In the genomic region with DNA sequence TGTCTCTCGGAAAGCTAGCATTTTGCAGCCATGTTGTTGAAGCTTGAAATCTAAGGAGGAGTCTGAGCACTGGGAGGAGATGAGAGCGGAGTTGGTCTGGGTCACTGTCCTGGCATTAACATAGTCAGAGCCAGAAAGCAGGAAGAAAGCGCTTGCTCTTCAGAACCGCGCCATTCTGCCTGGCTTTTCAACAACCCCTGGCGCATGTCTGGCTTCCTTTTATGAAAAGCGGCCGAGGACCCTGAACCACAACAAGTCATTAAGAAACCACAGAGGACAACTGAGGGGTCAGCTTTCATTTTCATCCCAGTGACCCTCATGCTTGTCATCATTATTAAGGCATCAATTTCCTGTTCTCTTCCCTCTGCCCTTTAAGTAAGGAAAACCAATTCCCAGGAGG, we compare ENCODE assay signal across 9 mouse cellular contexts.
DNase-seq lines count a peak whose midpoint lies in the region; ATAC-seq and TF ChIP-seq lines count a peak whose summit lies in the region.
"Had no signal": no experiment of that assay in that cellular context is flagged by ENCODE, and none has a peak within 500 bp of the region (broad histone marks: within the 10 kb centered on the region; RNA-seq: fewer than 3 reads in every experiment).

No protein-coding gene starts in this region.

- H3K36me3 ChIP-seq in hindbrain, postnatal 0 days (ENCODE audit: insufficient read depth, low read length): no peaks in the 10 kb centered on the region
- no peaks in the 10 kb centered on the region for H3K36me3 ChIP-seq in megakaryocyte, embryonic 14.5 days (replicated peaks; ENCODE audit: low read length)
- H3K36me3 ChIP-seq in thymus, adult 2 months (ENCODE audit: control insufficient read depth, insufficient read depth, low read length): no peaks in the 10 kb centered on the region
- H3K36me3 ChIP-seq: stomach, embryonic 15.5 days had no signal

- no peaks in the 10 kb centered on the region for H3K27me3 ChIP-seq in hindbrain, postnatal 0 days (ENCODE audit: insufficient read depth, low read length)
- H3K27me3 ChIP-seq in megakaryocyte, embryonic 14.5 days (replicated peaks): no peaks in the 10 kb centered on the region
- H3K27me3 ChIP-seq in thymus, adult 2 months (ENCODE audit: control insufficient read depth, insufficient read depth, low read length): no peaks in the 10 kb centered on the region
- H3K27me3 ChIP-seq: stomach, embryonic 15.5 days had no signal

- no peak overlapping the region for H3K9ac ChIP-seq in hindbrain, postnatal 0 days (replicated peaks; ENCODE audit: low read length)
- H3K9ac ChIP-seq: stomach, embryonic 15.5 days had no signal

- H3K9me3 ChIP-seq in hindbrain, postnatal 0 days (ENCODE audit: low read length): no peaks in the 10 kb centered on the region
- H3K9me3 ChIP-seq in megakaryocyte, embryonic 14.5 days: no peaks in the 10 kb centered on the region
- H3K9me3 ChIP-seq: stomach, embryonic 15.5 days had no signal

- peak overlapping the region; percentile 38 for H3K4me2 ChIP-seq in hindbrain, postnatal 0 days (ENCODE audit: low read depth, low read length)
- H3K4me2 ChIP-seq: stomach, embryonic 15.5 days had no signal

- WGBS in hindbrain, postnatal 0 days: 12% methylated on average over 8 of the region's 8 CpGs
- WGBS in thymus, adult 2 months: 12% methylated on average over 8 of the region's 8 CpGs

- DNase-seq in 3T3-L1 (ENCODE audit: low read depth, low spot score): peak; percentile 9
- DNase-seq in embryo, embryonic 10 days (ENCODE audit: low spot score): peak; percentile 72
- DNase-seq in hindbrain, postnatal 0 days (ENCODE audit: low spot score): peak; percentile 23
- no peak for DNase-seq in thymus, adult 2 months
- no peak for DNase-seq in cerebellum, adult 9-10 months
- DNase-seq in frontal cortex, postnatal 36 days (ENCODE audit: low spot score in 2 of 2): no peak
- no peak for DNase-seq in natural killer cell, adult 2 months (ENCODE audit: low spot score in 2 of 2)

- peaks cover 4% of the 10 kb centered on the region; the same call in 1 of the 2 replicates for H3K4me1 ChIP-seq in hindbrain, postnatal 0 days (ENCODE audit: insufficient read depth, low read length)
- H3K4me1 ChIP-seq in megakaryocyte, embryonic 14.5 days: peaks cover 78% of the 10 kb centered on the region
- no peaks in the 10 kb centered on the region for H3K4me1 ChIP-seq in thymus, adult 2 months (replicated peaks; ENCODE audit: control insufficient read depth, insufficient read depth, low read length)
- H3K4me1 ChIP-seq: stomach, embryonic 15.5 days had no signal

- no peak for TF ChIP-seq POLR2A in thymus, adult 2 months (IDR thresholded peaks at IDR 0.05; ENCODE audit: control insufficient read depth, extremely low read depth, insufficient read depth, low read length, poor library complexity)

- no peak for TF ChIP-seq CTCF in hindbrain, postnatal 0 days (IDR thresholded peaks at IDR 0.05; ENCODE audit: low read depth)
- no peak for TF ChIP-seq CTCF in thymus, adult 2 months (IDR thresholded peaks at IDR 0.05; ENCODE audit: borderline replicate concordance, control insufficient read depth, extremely low read depth, insufficient read depth, low read length, poor library complexity)

- no peak overlapping the region for H3K4me3 ChIP-seq in hindbrain, postnatal 0 days (ENCODE audit: low read length)
- peak overlapping the region; percentile 51 for H3K4me3 ChIP-seq in megakaryocyte, embryonic 14.5 days (replicated peaks)
- H3K4me3 ChIP-seq in thymus, adult 2 months (ENCODE audit: control insufficient read depth, insufficient read depth, low read length): no peak overlapping the region
- H3K4me3 ChIP-seq: stomach, embryonic 15.5 days had no signal

- no peak overlapping the region for H3K27ac ChIP-seq in hindbrain, postnatal 0 days
- H3K27ac ChIP-seq in thymus, adult 2 months (ENCODE audit: control insufficient read depth, insufficient read depth, low read length): no peak overlapping the region
- H3K27ac ChIP-seq: stomach, embryonic 15.5 days had no signal

- ATAC-seq in hindbrain, postnatal 0 days: no peak

Comparison
In these comparisons a context has a peak if more than half of its experiments do, and no peak if none do; other contexts are left out.
1. DNase-seq: peak in 3T3-L1 (single experiment), embryo, embryonic 10 days (single experiment) and hindbrain, postnatal 0 days (single experiment); none in thymus, adult 2 months (single experiment), cerebellum, adult 9-10 months (single experiment), frontal cortex, postnatal 36 days (0 of 2) and natural killer cell, adult 2 months (0 of 2).